Mouse (Mus musculus) thymus, adult 2 months (tissue): Measurements from ENCODE around the gene Cipc.

Experiments
- CTCF ChIP-seq: fragments of 200-500 bp; IDR thresholded peaks from 2 replicates; pipeline ENCODE4 v1.5.1; 2012; ENCODE audit warnings: mild to moderate bottlenecking, control low read depth, low read length, moderate library complexity, borderline replicate concordance; ENCODE audit not compliant: control insufficient read depth, poor library complexity, insufficient read depth; ENCODE audit errors: extremely low read depth
- POLR2A ChIP-seq: fragments of 200-500 bp; IDR thresholded peaks from 2 replicates; pipeline ENCODE4 v1.6.1; 2012; ENCODE audit warnings: mild to moderate bottlenecking, low read length, control low read depth, moderate library complexity; ENCODE audit not compliant: control insufficient read depth, poor library complexity, insufficient read depth; ENCODE audit errors: extremely low read depth

GRCm38 (mm10) chr12:86999283-86999820, 52.5 kb downstream of the Cipc start:
- TF ChIP-seq POLR2A (no peak), CTCF (no peak)
